In the genomic region with DNA sequence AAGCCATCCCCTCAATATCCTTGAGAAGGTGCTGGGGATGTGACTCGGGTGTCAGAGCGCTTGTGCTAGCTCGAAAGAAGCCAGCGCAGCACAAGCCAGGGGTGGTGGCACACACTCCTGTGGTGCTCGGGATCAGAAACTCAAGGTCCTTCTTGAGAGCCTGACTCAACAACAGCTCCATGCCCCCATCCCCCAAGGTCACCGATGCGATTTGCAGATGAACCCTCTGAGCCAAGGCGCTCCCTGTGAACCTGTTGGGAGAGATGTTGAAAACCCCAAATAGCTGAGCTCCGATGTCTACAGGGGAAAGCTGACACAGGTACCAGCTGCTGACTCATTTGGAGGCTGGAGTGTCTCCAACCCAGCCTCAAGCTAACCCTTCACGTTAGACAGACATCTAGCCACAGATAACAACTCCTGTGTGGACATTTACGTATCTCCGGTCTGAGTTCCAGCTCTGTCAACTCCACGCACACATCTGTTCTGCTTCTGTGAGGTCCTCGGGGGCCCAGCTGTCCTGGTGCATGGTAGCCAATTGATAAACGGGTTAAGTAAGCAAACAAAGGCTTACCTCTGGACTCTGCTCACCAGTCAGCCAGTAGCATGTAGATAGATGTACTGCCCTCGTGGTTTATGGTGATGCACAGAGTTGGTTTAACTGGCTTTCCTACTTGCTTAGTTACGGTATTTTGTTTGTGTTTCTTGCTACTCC, we compare ENCODE assay signal across 20 mouse cellular contexts. TPM values are rescaled to one million over a fixed set of nuclear protein-coding genes. Genes with fewer than 3 reads are reported as not detected.
DNase-seq lines count a peak whose midpoint lies in the region; ATAC-seq lines count a peak whose summit lies in the region.
"Had no signal": no experiment of that assay in that cellular context is flagged by ENCODE, and none has a peak within 500 bp of the region (broad histone marks: within the 10 kb centered on the region; RNA-seq: fewer than 3 reads in every experiment).

No protein-coding gene starts in this region.

- H3K4me3 ChIP-seq in intestine, embryonic 14.5 days (ENCODE audit: low read depth, low read length) = no peak overlapping the region
- H3K4me3 ChIP-seq in liver, embryonic 15.5 days (replicated peaks) = no peak overlapping the region
- H3K4me3 ChIP-seq: forebrain, embryonic 13.5 days; hindbrain, embryonic 15.5 days; megakaryocyte, embryonic 14.5 days had no signal

- H3K36me3 ChIP-seq in intestine, embryonic 14.5 days (ENCODE audit: control insufficient read depth, insufficient read depth, low read length) = peaks cover 53% of the 10 kb centered on the region
- peaks cover 82% of the 10 kb centered on the region for H3K36me3 ChIP-seq in liver, embryonic 15.5 days (replicated peaks)

- no peak overlapping the region for H3K4me2 ChIP-seq in intestine, embryonic 14.5 days (ENCODE audit: low read length)
- 0 out of 2 replicates have a peak overlapping the region, but pooled peaks have one; percentile 9 for H3K4me2 ChIP-seq in liver, embryonic 15.5 days
- H3K4me2 ChIP-seq: forebrain, embryonic 13.5 days; heart, embryonic 11.5 days; hindbrain, embryonic 15.5 days had no signal

- H3K9me3 ChIP-seq in intestine, embryonic 14.5 days (ENCODE audit: control insufficient read depth, low read length) = no peaks in the 10 kb centered on the region
- H3K9me3 ChIP-seq in liver, embryonic 15.5 days (replicated peaks) = no peaks in the 10 kb centered on the region
- H3K9me3 ChIP-seq: hindbrain, embryonic 15.5 days had no signal

- peak; percentile 21 to 41 for DNase-seq in gastrocnemius, adult 8-10 months (ENCODE audit: low spot score in 2 of 2)
- no peak for DNase-seq in gastrocnemius, postnatal 10 days
- no peak for DNase-seq in intestine, embryonic 14.5 days (ENCODE audit: low spot score)
- DNase-seq in left cerebral cortex, postnatal 4 days = no peak
- DNase-seq in right cerebral cortex, postnatal 10 days (ENCODE audit: low spot score in 2 of 2) = no peak
- DNase-seq in layer of hippocampus, adult 18-20 months (ENCODE audit: low spot score in 2 of 2) = no peak
- DNase-seq: cerebellum, adult 8-10 months; heart, postnatal 14 days; kidney, adult 2 months; kidney, postnatal 36 days; lung, postnatal 10 days; thymus, adult 2 months had no signal

- H3K27ac ChIP-seq in intestine, embryonic 14.5 days (ENCODE audit: low read depth) = no peak overlapping the region
- no peak overlapping the region; the same call in 1 of the 2 replicates for H3K27ac ChIP-seq in liver, embryonic 15.5 days (replicated peaks)
- H3K27ac ChIP-seq: forebrain, embryonic 13.5 days; hindbrain, embryonic 15.5 days had no signal

- WGBS in intestine, embryonic 14.5 days = 71% methylated on average over 17 of the region's 17 CpGs
- WGBS in liver, embryonic 15.5 days (ENCODE audit: insufficient replicate concordance) = 60% methylated on average over 17 of the region's 17 CpGs

- 0 out of 2 replicates have a peak, but pooled peaks have one; percentile 34 for ATAC-seq in intestine, embryonic 14.5 days (replicated peaks; ENCODE audit: low FRiP score, low TSS enrichment, low read depth)
- ATAC-seq in liver, embryonic 15.5 days (ENCODE audit: insufficient read depth) = peak; percentile 81
- ATAC-seq: activated CD4-positive, CD25-positive, alpha-beta regulatory T cell, adult 4 months; forebrain, embryonic 13.5 days; midbrain, embryonic 16.5 days; Patski had no signal

- no peaks in the 10 kb centered on the region for H3K4me1 ChIP-seq in intestine, embryonic 14.5 days (replicated peaks; ENCODE audit: control insufficient read depth, insufficient read depth, low read length)
- H3K4me1 ChIP-seq in liver, embryonic 15.5 days (replicated peaks) = peaks cover 18% of the 10 kb centered on the region
- H3K4me1 ChIP-seq: forebrain, embryonic 13.5 days; hindbrain, embryonic 15.5 days had no signal

- intact Hi-C loops in left cerebral cortex, postnatal 4 days (cut with DNase I) = no loop called here

- H3K27me3 ChIP-seq in intestine, embryonic 14.5 days (replicated peaks; ENCODE audit: control insufficient read depth, insufficient read depth, low read length) = no peaks in the 10 kb centered on the region
- no peaks in the 10 kb centered on the region for H3K27me3 ChIP-seq in liver, embryonic 15.5 days
- H3K27me3 ChIP-seq: forebrain, embryonic 13.5 days; hindbrain, embryonic 15.5 days; megakaryocyte, embryonic 14.5 days; Patski had no signal

- no peak overlapping the region for H3K9ac ChIP-seq in intestine, embryonic 14.5 days (ENCODE audit: low read length)
- no peak overlapping the region for H3K9ac ChIP-seq in liver, embryonic 15.5 days
- H3K9ac ChIP-seq: forebrain, embryonic 13.5 days; hindbrain, embryonic 15.5 days had no signal

RNA-seq across cellular contexts. Expression of gene Slc46a3, which starts 14.5 kb away (rescaled TPM):
- total RNA-seq in gastrocnemius, adult 8-10 months (2022) = 10 to 100 TPM in 2 of 4 experiments, 1 to 10 TPM in 2; 7.3 to 12.0 (median 9.9) TPM
- 1 to 10 TPM; 3.7 to 4.2 TPM for total RNA-seq in gastrocnemius, postnatal 10 days (2021)
- 2.9 and 3.4 TPM in 2 replicates for polyA plus RNA-seq in intestine, embryonic 14.5 days (2014; fragmentation: Nextera tagmentation; extraction: Ambion mirVana)
- 15.2 and 17.0 TPM in 2 replicates for polyA plus RNA-seq in liver, embryonic 15.5 days (2015; fragmentation: Nextera tagmentation; extraction: Ambion mirVana)
- 1 to 10 TPM; 2.4 to 3.6 TPM for total RNA-seq in left cerebral cortex, postnatal 4 days (2021)
- 1 to 10 TPM; 8.3 to 8.5 TPM for total RNA-seq in layer of hippocampus, adult 18-20 months (2021)

RNA-seq across cellular contexts. Expression of gene Pomp, which starts 19.9 kb away (rescaled TPM):
- 100 to 1,000 TPM; 128 to 135 (median 130) TPM for total RNA-seq in gastrocnemius, adult 8-10 months (2022)
- total RNA-seq in gastrocnemius, postnatal 10 days (2021) = 100 to 1,000 TPM; 139 to 152 TPM
- polyA plus RNA-seq in intestine, embryonic 14.5 days (2014; fragmentation: Nextera tagmentation; extraction: Ambion mirVana) = 418 and 439 TPM in 2 replicates
- polyA plus RNA-seq in liver, embryonic 15.5 days (2015; fragmentation: Nextera tagmentation; extraction: Ambion mirVana) = 175 and 209 TPM in 2 replicates
- total RNA-seq in left cerebral cortex, postnatal 4 days (2021) = 100 to 1,000 TPM; 143 to 160 TPM
- total RNA-seq in layer of hippocampus, adult 18-20 months (2021) = 100 to 1,000 TPM; 144 to 149 TPM

Comparison
In these comparisons a context has a peak if more than half of its experiments do, and no peak if none do; other contexts are left out.
1. DNase-seq: peak in gastrocnemius, adult 8-10 months (2 of 2); none in gastrocnemius, postnatal 10 days (single experiment), intestine, embryonic 14.5 days (single experiment), left cerebral cortex, postnatal 4 days (single experiment), right cerebral cortex, postnatal 10 days (0 of 2) and layer of hippocampus, adult 18-20 months (0 of 2).